Mouse (Mus musculus): Measurements from ENCODE around the gene Zfp688. TPM values are rescaled to one million over a fixed set of nuclear protein-coding genes. Genes with fewer than 3 reads are reported as not detected.

The Zfp688 gene
- total RNA-seq, 4 experiments from 2014 or later: 4.2 to 4.8 (median 4.3) TPM

Other genes with a start within 250 kb of the Zfp688 start
- 10 to 100 TPM; 36.2 to 45.1 (median 40.6) TPM for gene Cd2bp2, start 226.0 kb downstream of the Zfp688 start, total RNA-seq (2022)
- 10 to 100 TPM; 17.4 to 24.4 (median 23.0) TPM for gene Tbc1d10b, start 213.6 kb downstream of the Zfp688 start, total RNA-seq (2022)
- gene Mylpf, start 213.2 kb downstream of the Zfp688 start, total RNA-seq (2022): 10 to 100 TPM in 1 of 4 experiments, 1 to 10 TPM in 3; 6.2 to 14.1 (median 8.2) TPM
- gene Zfp553, start 189.0 kb downstream of the Zfp688 start, total RNA-seq (2022): 1 to 10 TPM; 5.2 to 6.4 (median 5.8) TPM
- gene Sept1, start 188.9 kb downstream of the Zfp688 start, total RNA-seq (2022): 1 to 10 TPM; 2.1 to 3.9 (median 2.6) TPM
- gene Zfp771, start 177.8 kb downstream of the Zfp688 start, total RNA-seq (2022): 10 to 100 TPM; 15.3 to 21.7 (median 17.1) TPM
- 10 to 100 TPM; 40.5 to 45.6 (median 40.9) TPM for gene Dctpp1, start 161.4 kb downstream of the Zfp688 start, total RNA-seq (2022)
- gene Sephs2, start 148.0 kb downstream of the Zfp688 start, total RNA-seq (2022): 10 to 100 TPM; 24.2 to 31.6 (median 31.0) TPM
- 1 to 10 TPM; 1.1 to 2.0 (median 1.6) TPM for gene Itgal, start 125.8 kb downstream of the Zfp688 start, total RNA-seq (2022)
- 10 to 100 TPM; 37.1 to 43.4 (median 41.5) TPM for gene Zfp768, start 76.5 kb downstream of the Zfp688 start, total RNA-seq (2022)
- gene Zfp747, start 46.0 kb downstream of the Zfp688 start, total RNA-seq (2022): 1 to 10 TPM; 3.2 to 4.3 (median 3.7) TPM
- 1 to 10 TPM; 1.8 to 2.5 (median 2.0) TPM for gene 9130019O22Rik, start 34.9 kb downstream of the Zfp688 start, total RNA-seq (2022)
- gene E430018J23Rik, start 28.4 kb downstream of the Zfp688 start, total RNA-seq (2022): 1 to 10 TPM; 2.9 to 5.1 (median 3.9) TPM
- 1 to 10 TPM; 2.3 to 4.4 (median 3.2) TPM for gene Zfp764, start 15.2 kb downstream of the Zfp688 start, total RNA-seq (2022)
- 1 to 10 TPM; 1.2 to 2.1 (median 1.4) TPM for gene Zfp689, start 27.1 kb upstream of the Zfp688 start, total RNA-seq (2022)
- 10 to 100 TPM; 25.6 to 27.9 (median 27.3) TPM for gene Prr14, start 37.5 kb upstream of the Zfp688 start, total RNA-seq (2022)
- 10 to 100 TPM; 27.5 to 36.1 (median 30.5) TPM for gene Fbrs, start 57.1 kb upstream of the Zfp688 start, total RNA-seq (2022)
- 10 to 100 TPM; 51.8 to 60.5 (median 55.2) TPM for gene Srcap, start 89.9 kb upstream of the Zfp688 start, total RNA-seq (2022)
- 10 to 100 TPM in 2 of 4 experiments, 1 to 10 TPM in 2; 8.8 to 10.9 (median 10.2) TPM for gene Gm42715, start 97.5 kb upstream of the Zfp688 start, total RNA-seq (2022)
- not detected for gene Tmem265, start 139.3 kb upstream of the Zfp688 start, total RNA-seq (2022)
- gene Phkg2, start 151.3 kb upstream of the Zfp688 start, total RNA-seq (2022): 10 to 100 TPM; 12.1 to 20.9 (median 17.3) TPM
- 10 to 100 TPM; 10.1 to 15.2 (median 14.4) TPM for gene Ccdc189, start 166.5 kb upstream of the Zfp688 start, total RNA-seq (2022)
- gene Rnf40, start 166.7 kb upstream of the Zfp688 start, total RNA-seq (2022): 10 to 100 TPM; 38.1 to 42.6 (median 40.3) TPM
- 10 to 100 TPM; 19.9 to 23.4 (median 20.0) TPM for gene Zfp629, start 193.7 kb upstream of the Zfp688 start, total RNA-seq (2022)

Data from heart, adult 8-10 months (tissue).